Mouse (Mus musculus): ENCODE measurements around the gene Eif1b. TPM values are rescaled to one million over a fixed set of nuclear protein-coding genes. Genes with fewer than 3 reads are reported as not detected.

Eif1b gene
- total RNA-seq (2023; ENCODE audit: inconsistent age), result 45.3 to 50.4 TPM (median 49.8 TPM) in 4 replicates

GRCm38 (mm10) chr9:120492010-120492399 lies at the start of gene Eif1b:
TSS of gene Eif1b (plus strand) at chr9:120492232.

GRCm38 (mm10) chr9:120539662-120540251 lies 47.7 kb downstream of the Eif1b start, which contains the start of gene Entpd3:
TSS of gene Entpd3 (plus strand) at chr9:120539818.

Other genes with a start within 250 kb of the Eif1b start
- gene Myrip, start 190.7 kb upstream of the Eif1b start, total RNA-seq (2023; ENCODE audit: inconsistent age), result not detected in 4 replicates
- not detected in 4 replicates for gene Entpd3, start 47.6 kb downstream of the Eif1b start, total RNA-seq (2023; ENCODE audit: inconsistent age)
- gene Rpl14, start 79.2 kb downstream of the Eif1b start, total RNA-seq (2023; ENCODE audit: inconsistent age), result 792 to 824 TPM (median 813 TPM) in 4 replicates

All from B cell, adult (primary cell).